Mouse (Mus musculus): Measurements from ENCODE around the gene Rgs7.

- no peak for TF ChIP-seq POLR2A (IDR thresholded peaks at IDR 0.05; ENCODE audit: low read depth, low read length)
- no peak for TF ChIP-seq CTCF (IDR thresholded peaks at IDR 0.05; ENCODE audit: extremely low read depth, insufficient read depth, insufficient read length, insufficient replicate concordance)
Measured at GRCm38 (mm10) chr1:175368062-175368461, 124.2 kb downstream of the Rgs7 start.

Measured in spleen, adult 2 months (tissue).